Mouse (Mus musculus) C2C12 (cell line): ENCODE data around the gene Retreg3.

ENCODE experiments used
- CTCF ChIP-seq: IDR thresholded peaks from one replicate; pipeline ENCODE4 v1.5.1; 2011; ENCODE audit not compliant: control insufficient read depth, insufficient read depth, insufficient read length
- FOSL1 ChIP-seq: IDR thresholded peaks from one replicate; pipeline ENCODE4 v1.8.0; 2011; ENCODE audit warnings: mild to moderate bottlenecking, low read length; ENCODE audit not compliant: poor library complexity, insufficient read depth, severe bottlenecking
- MAX ChIP-seq: IDR thresholded peaks from one replicate; pipeline ENCODE4 v1.6.1; 2011; ENCODE audit warnings: mild to moderate bottlenecking, control low read depth
- MYOG ChIP-seq: IDR thresholded peaks from one replicate; pipeline ENCODE4 v1.6.1; 2011; ENCODE audit not compliant: control insufficient read depth, insufficient read length; ENCODE audit errors: extremely low read depth
- USF1 ChIP-seq: IDR thresholded peaks from one replicate; pipeline ENCODE4 v1.6.1; 2011; ENCODE audit warnings: low read depth, mild to moderate bottlenecking, control low read depth, moderate library complexity

DNA sequence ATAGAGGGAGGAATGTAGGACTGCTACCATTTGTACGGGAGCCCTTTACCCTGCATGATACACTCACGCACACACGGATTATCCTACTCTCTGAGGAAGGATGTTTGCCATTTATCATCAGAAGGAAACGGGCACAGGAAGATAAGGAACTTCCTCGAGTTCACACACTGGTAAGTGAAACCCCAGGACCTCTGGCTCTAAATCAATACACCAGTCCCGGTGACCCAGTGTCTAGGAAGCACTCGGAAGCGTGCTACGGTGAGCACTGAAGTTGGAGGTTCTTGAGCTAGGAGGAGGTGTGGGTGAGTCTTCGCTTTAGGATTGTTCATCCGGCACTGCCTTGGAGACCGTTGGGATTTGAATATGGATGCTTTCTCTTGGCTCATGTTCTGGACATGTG, 13.3 kb upstream of the Retreg3 start:
- TF ChIP-seq CTCF = no peak
- no peak for TF ChIP-seq MAX
- TF ChIP-seq USF1 = no peak
- TF ChIP-seq FOSL1 = no peak
- no peak for TF ChIP-seq MYOG
